Mouse (Mus musculus): ENCODE results near the gene Gm11127. TPM values are rescaled to one million over a fixed set of nuclear protein-coding genes. Genes with fewer than 3 reads are reported as not detected.
"Not testable (repeated sequence)": the region's sequence is repeated elsewhere in the genome, so short reads cannot be mapped to it uniquely, and the experiment has no call there.

Gene Gm11127
- polyA plus RNA-seq, 1 experiment from 2014 or later: not detected

DNA sequence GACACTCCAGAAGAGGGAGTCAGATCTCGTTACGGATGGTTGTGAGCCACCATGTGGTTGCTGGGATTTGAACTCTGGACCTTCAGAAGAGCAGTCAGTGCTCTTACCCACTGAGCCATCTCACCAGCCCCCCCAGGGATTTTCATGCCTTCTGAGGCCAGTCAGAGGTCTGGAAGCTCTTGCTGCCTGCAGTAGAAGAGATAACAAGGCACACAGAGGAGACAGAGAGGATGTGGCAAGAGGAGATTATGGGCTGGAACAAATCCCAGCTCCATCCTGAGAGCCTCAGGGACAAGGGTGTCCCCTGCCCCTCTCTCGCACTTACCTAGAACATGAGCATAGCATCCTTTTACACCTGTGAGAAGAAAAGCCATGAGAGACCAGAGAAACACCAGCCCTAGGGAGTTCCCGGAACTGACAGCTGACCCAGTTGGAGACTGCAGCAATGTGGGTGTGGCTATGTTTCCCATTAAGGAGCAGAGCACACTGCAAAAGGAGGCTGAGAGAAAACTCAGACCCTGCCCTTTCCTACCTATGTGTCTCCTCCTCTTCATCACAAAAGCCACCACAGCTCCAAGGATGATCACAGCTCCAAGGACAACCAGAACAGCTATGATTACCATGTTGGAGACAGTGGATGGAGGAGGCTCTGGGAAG lies 28.0 kb downstream of the Gm11127 start:
- H3K36me3 ChIP-seq; H3K27ac ChIP-seq; H3K9ac ChIP-seq; H3K4me3 ChIP-seq; H3K27me3 ChIP-seq; ATAC-seq (ENCODE audit: insufficient number of reproducible peaks, low FRiP score, low TSS enrichment, low read depth); H3K4me2 ChIP-seq; H3K9me3 ChIP-seq: not testable (repeated sequence)
- 73% methylated on average over 4 of the region's 4 CpGs for WGBS
- peaks cover 10% of the 10 kb centered on the region; the same call in 1 of the 2 replicates for H3K4me1 ChIP-seq

DNA sequence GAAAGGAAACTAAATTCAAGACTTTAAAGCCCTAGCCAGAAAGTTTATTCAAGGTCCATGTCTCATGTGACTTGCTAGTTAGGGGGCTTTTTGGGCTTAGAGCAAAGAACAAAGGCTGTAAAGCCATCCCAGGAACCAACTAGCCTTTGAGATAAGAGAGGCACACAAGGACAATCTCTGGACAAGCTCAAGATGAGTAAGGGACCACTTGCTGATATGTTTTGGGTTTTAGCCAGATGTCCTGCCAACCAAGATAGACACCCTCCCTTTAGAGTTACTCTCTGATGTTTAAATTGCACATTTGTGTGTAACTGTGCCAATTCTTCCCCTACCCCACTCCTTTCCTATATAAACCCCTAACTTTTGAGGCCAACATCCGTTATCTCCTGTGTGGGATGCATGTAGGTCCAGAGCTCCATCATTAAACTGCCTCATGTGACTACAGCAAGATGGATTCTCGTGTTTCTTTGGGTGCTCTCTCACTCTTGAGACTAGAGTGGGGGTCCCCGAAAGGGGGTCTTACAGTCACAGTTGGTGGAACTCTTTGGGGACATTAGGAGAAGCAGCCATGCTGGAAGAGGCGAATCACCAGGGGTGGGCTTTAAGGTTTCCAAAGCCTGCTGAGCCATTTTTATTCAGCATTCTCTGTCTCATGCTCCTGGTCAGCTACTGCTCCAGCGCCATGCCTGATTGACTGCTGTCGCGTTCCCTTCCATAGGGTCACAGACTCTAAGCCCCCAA lies 29.1 kb downstream of the Gm11127 start:
- no peak overlapping the region for H3K4me3 ChIP-seq
- no peaks in the 10 kb centered on the region for H3K36me3 ChIP-seq
- no peak overlapping the region for H3K4me2 ChIP-seq
- peaks cover 14% of the 10 kb centered on the region; the same call in 1 of the 2 replicates for H3K4me1 ChIP-seq
- no peaks in the 10 kb centered on the region for H3K27me3 ChIP-seq
- no peak for ATAC-seq (ENCODE audit: insufficient number of reproducible peaks, low FRiP score, low TSS enrichment, low read depth)
- H3K27ac ChIP-seq: no peak overlapping the region
- H3K9ac ChIP-seq: no peak overlapping the region
- H3K9me3 ChIP-seq: no peaks in the 10 kb centered on the region
- WGBS: 86% methylated on average over 7 of the region's 7 CpGs

DNA sequence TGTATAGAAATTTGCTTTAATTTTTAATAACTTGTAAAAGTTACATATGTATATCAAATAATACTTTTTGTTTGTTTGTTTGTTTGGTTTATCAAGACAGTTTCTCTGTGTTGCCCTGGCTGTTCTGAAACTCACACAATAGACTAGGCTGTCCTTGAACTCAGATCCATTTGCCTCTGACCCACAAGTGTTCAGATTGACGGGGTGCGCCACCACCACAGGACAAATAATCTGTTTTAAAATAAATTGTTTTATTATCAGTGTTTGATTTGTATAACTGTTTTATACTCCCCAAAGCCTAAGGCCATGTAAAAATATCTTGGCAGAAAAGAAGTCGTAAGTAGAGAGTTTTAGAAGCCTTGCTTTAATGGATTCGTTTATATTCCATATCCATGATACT lies 30.5 kb downstream of the Gm11127 start:
- H3K27me3 ChIP-seq: no peaks in the 10 kb centered on the region
- H3K9me3 ChIP-seq: no peaks in the 10 kb centered on the region
- no peak overlapping the region for H3K4me2 ChIP-seq
- peaks cover 20% of the 10 kb centered on the region for H3K4me1 ChIP-seq
- WGBS: 86% methylated on average over 4 of the region's 4 CpGs
- no peak overlapping the region for H3K4me3 ChIP-seq
- no peak overlapping the region for H3K9ac ChIP-seq
- no peak overlapping the region for H3K27ac ChIP-seq
- no peaks in the 10 kb centered on the region for H3K36me3 ChIP-seq
- ATAC-seq (ENCODE audit: insufficient number of reproducible peaks, low FRiP score, low TSS enrichment, low read depth): no peak

DNA sequence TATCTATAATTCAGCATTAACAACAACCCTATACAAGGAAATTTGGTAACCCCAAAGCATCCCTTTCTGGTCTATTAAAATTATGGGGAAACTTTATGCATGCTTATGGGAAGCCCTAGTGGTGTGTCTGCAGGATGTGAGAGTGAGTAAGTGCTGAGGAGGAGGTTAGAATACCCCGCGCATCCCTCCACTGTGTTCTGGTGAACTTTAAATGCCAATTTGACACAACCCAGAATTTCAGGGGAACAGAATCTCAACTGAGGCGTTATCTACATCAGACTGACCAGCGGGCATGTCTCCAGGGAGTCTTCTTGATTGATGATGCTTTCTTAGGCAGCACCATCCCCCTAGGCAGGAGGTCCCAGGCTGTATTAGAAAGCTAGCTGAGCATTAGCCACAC lies 32.3 kb downstream of the Gm11127 start:
- H3K27ac ChIP-seq: no peak overlapping the region
- H3K4me3 ChIP-seq: no peak overlapping the region
- H3K9ac ChIP-seq: no peak overlapping the region
- WGBS: 85% methylated on average over 4 of the region's 4 CpGs
- no peaks in the 10 kb centered on the region for H3K9me3 ChIP-seq
- no peaks in the 10 kb centered on the region for H3K27me3 ChIP-seq
- no peak for ATAC-seq (ENCODE audit: insufficient number of reproducible peaks, low FRiP score, low TSS enrichment, low read depth)
- peaks cover 10% of the 10 kb centered on the region for H3K4me1 ChIP-seq
- no peaks in the 10 kb centered on the region for H3K36me3 ChIP-seq
- H3K4me2 ChIP-seq: no peak overlapping the region

DNA sequence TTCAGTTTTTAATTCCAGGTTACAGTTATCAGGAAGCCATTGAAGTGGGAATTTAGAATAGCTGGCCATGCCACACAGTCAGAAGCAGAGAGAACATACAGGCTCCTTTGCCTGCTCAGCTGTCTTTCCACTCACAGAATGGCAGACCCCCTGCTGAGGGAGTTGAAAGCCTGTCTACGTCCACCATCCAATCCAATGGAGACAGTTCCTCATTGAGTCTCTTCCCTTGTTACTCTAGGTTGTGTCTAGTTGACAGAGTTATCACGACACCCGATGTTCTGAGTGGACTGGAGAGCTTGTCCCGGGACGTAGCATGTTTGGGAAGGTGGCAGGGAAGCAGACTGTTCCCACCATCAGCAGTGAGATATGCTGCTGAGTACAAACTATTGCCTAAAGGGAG lies 33.0 kb downstream of the Gm11127 start:
- H3K9ac ChIP-seq: no peak overlapping the region
- 73% methylated on average over 5 of the region's 5 CpGs for WGBS
- peaks cover 10% of the 10 kb centered on the region for H3K4me1 ChIP-seq
- H3K27me3 ChIP-seq: no peaks in the 10 kb centered on the region
- no peaks in the 10 kb centered on the region for H3K36me3 ChIP-seq
- H3K4me2 ChIP-seq: no peak overlapping the region
- H3K9me3 ChIP-seq: no peaks in the 10 kb centered on the region
- no peak overlapping the region for H3K4me3 ChIP-seq
- no peak for ATAC-seq (ENCODE audit: insufficient number of reproducible peaks, low FRiP score, low TSS enrichment, low read depth)
- H3K27ac ChIP-seq: no peak overlapping the region

DNA sequence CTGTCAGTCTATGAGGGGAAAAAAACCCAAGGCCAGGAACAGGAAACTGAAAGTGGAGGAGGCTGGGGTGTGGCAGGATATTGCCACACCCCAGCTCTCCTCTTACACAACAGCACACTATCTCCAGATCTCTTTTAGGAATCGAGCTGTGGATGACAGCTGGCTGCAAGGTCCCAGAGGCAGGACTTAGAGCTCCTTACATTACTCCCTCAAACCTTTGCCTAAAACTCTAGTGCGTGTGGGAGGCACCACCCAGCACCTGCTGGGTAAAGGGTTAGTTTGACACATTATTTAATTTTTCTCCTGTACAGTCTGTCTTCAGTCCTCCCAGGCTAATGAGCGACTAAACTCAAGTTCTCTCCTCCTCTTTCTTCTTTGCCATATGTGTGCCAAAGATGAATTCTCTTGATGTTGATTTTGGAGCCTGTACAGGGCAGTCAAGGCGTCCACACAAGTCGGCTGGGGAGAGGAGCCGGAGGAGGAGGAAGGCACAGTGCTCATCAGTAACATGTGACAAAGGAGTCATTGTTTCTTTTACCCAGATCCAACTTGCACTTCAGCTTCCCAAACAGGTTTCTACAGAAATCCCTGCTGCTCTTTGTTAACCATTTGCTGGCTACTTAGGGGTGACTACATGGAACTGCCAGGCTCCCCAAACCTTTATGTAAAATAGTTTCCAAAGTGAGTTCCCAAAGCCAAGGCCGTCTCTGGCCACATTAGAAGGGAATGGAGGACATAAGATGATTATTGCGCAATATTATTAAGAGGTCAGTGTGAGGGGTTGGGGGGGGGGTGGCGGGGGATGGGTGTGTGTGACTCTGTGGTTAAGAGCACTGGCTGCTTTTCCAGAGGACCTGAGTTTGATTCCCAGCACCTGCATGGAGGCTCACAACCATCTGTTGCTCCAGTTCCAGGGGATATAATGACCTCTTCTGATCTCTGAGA lies 34.2 kb downstream of the Gm11127 start:
- Histone ChIP-seq H3K4me1 (peaks cover 10% of the 10 kb centered on the region), H3K27ac (peak overlapping the region; percentile 76), H3K9ac (no peak overlapping the region), H3K4me2 (no peak overlapping the region), H3K27me3 (no peaks in the 10 kb centered on the region), H3K36me3 (no peaks in the 10 kb centered on the region), H3K4me3 (no peak overlapping the region), H3K9me3 (no peaks in the 10 kb centered on the region)
- WGBS: 58% methylated on average over 9 of the region's 9 CpGs
- no peak for ATAC-seq (ENCODE audit: insufficient number of reproducible peaks, low FRiP score, low TSS enrichment, low read depth)

DNA sequence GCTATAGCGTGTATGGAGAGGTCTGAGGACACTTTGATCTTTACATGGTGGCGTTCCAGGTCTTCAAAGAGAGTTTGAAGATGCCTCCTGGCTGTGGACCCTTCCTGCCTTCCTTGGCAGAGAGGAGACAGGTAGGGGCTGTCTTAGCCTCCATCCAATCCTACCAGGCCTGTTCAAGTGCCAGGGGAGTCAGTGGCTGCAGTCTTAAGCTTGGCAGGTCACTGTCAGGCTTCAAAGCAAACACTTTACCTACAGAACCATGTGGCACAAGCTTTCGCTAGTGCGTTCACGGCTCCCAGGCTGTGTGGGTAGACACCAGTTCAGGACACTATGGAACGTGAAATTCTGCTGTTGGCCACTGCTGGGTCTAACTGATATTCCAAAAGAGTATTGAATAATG lies 35.2 kb downstream of the Gm11127 start:
- Histone ChIP-seq H3K4me3 (no peak overlapping the region), H3K4me1 (peaks cover 10% of the 10 kb centered on the region), H3K36me3 (no peaks in the 10 kb centered on the region), H3K4me2 (no peak overlapping the region), H3K9me3 (no peaks in the 10 kb centered on the region), H3K27me3 (no peaks in the 10 kb centered on the region), H3K9ac (no peak overlapping the region), H3K27ac (no peak overlapping the region)
- 87% methylated on average over 6 of the region's 6 CpGs for WGBS
- ATAC-seq (ENCODE audit: insufficient number of reproducible peaks, low FRiP score, low TSS enrichment, low read depth): no peak

DNA sequence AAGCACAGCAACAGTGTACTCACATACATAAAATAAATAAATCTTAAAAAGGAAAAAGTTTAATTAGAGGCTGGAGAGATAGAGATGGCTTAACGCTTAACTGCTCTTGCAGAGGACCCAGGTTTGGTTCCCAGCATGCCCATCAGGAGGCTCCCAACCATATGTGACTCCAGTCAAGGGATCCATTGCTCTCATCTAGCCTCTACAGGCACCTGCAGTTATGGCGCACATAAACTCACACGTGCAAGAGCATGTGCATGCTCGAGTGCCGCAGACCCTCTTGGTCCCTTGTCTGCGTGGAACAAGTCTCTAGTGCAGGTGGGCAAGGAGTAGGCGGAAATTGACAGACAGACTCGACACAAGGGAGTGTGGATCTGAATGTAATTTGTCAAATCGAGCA lies 36.1 kb downstream of the Gm11127 start:
- Histone ChIP-seq H3K9ac (no peak overlapping the region), H3K9me3 (no peaks in the 10 kb centered on the region), H3K4me3 (no peak overlapping the region), H3K27ac (no peak overlapping the region), H3K4me2 (no peak overlapping the region), H3K4me1 (peaks cover 10% of the 10 kb centered on the region), H3K36me3 (no peaks in the 10 kb centered on the region), H3K27me3 (no peaks in the 10 kb centered on the region)
- WGBS: 91% methylated on average over 9 of the region's 9 CpGs
- no peak for ATAC-seq (ENCODE audit: insufficient number of reproducible peaks, low FRiP score, low TSS enrichment, low read depth)

DNA sequence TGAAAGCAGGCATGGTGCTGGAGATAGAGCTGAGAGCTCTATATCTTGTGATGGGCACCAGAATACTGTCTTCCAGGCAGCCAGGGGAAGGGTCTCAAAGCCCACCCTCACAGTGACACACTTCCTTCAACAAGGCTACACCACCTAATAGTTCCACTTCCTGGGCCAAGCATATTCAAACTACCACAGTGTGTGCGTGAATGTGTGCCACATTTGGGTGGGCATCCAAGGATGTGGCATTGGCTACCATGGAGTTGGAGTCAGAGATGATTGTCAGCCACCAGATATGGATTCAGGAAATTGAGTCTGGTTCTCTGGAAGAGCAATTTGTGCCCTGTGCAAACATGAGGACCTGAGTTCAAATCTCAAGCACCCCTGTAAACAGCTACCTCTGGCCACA lies 36.9 kb downstream of the Gm11127 start:
- H3K36me3 ChIP-seq: no peaks in the 10 kb centered on the region
- no peak for ATAC-seq (ENCODE audit: insufficient number of reproducible peaks, low FRiP score, low TSS enrichment, low read depth)
- H3K4me3 ChIP-seq: no peak overlapping the region
- no peaks in the 10 kb centered on the region for H3K9me3 ChIP-seq
- peaks cover 10% of the 10 kb centered on the region for H3K4me1 ChIP-seq
- no peak overlapping the region for H3K9ac ChIP-seq
- 80% methylated on average over 1 of the region's 1 CpGs for WGBS
- H3K27ac ChIP-seq: no peak overlapping the region
- no peak overlapping the region for H3K4me2 ChIP-seq
- H3K27me3 ChIP-seq: no peaks in the 10 kb centered on the region

DNA sequence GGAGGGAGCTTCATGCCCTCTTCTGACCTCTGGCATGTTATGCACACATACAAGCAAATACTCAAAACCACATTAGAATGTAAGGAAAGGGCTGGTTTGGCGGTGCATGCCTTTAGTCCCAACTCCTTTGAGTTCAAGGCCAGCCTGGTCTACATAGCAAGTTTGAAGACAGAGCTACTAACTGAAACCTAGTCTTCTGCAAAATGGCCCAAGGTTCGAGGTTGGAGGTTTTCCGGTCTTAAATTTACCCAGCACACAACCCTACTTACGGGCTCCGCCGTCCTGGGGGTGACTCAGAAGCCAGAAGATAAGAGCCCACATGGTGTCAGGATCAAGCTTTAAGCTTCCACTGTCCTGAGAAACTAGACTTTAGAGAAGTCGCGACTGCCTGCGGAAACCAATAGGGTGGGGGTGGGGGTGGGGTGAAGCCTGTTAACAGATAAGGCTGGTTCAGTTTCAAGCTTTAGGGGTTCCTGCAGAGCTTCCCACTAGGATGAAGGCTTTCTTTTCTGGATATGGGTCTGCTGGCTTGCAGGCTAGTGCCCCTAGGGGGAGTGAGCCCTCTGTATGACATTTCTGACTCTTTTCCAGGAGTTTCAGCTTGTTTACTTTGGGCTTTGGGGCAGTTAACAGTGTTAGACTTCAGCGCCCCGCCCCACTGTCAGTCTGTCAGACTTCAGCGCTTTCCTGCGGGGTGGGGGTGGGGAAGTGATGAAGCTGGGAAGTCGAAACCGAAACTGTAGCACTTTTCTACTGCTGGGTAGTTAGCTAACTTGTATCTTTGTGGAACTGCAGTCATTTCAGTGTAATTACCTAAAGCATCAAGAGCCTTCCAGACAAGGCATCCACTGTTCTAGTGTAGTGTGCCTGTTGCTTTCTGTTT lies 37.7 kb downstream of the Gm11127 start, which contains the start of gene H2-T24:
H2-T24 (minus strand) TSS at position 370 of the 883 bp plus-strand sequence.
- WGBS: 37% methylated on average over 15 of the region's 15 CpGs
- H3K27me3 ChIP-seq: no peaks in the 10 kb centered on the region
- H3K9me3 ChIP-seq: no peaks in the 10 kb centered on the region
- no peak within 1 kb of the TSS for H3K9ac ChIP-seq
- H3K4me2 ChIP-seq: 0 out of 2 replicates have a peak within 1 kb of the TSS, but pooled peaks have one; percentile 19
- H3K36me3 ChIP-seq: peaks cover 3% of the 10 kb centered on the region
- peaks cover 10% of the 10 kb centered on the region for H3K4me1 ChIP-seq
- peak within 1 kb of the TSS; percentile 33; the same call in 1 of the 2 replicates for H3K27ac ChIP-seq
- ATAC-seq (ENCODE audit: insufficient number of reproducible peaks, low FRiP score, low TSS enrichment, low read depth): no peak
- peak within 1 kb of the TSS; percentile 10; the same call in 1 of the 2 replicates for H3K4me3 ChIP-seq

DNA sequence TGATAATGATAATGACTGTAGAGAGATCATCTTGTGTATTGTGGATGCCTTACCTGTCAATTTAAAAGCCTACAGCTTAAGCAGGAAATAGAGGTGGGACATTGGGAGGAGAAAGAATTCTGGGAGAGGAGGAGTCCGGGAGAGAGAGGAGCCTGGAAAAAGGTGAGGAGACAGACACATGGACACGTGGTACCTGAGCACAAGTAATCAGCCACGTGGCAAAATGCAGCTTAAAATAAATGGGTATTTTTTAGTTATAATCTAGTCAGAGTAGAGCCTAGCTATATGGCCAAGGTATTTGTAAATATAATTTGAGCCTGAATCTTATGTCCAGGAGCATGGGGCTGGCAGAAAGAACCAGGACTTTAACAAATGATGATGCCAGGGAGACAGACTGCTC lies 38.7 kb downstream of the Gm11127 start:
- Histone ChIP-seq H3K27ac (no peak overlapping the region), H3K9me3 (no peaks in the 10 kb centered on the region), H3K36me3 (peaks cover 12% of the 10 kb centered on the region), H3K9ac (no peak overlapping the region), H3K27me3 (no peaks in the 10 kb centered on the region), H3K4me3 (no peak overlapping the region), H3K4me2 (no peak overlapping the region), H3K4me1 (peaks cover 10% of the 10 kb centered on the region)
- 67% methylated on average over 3 of the region's 3 CpGs for WGBS
- no peak for ATAC-seq (ENCODE audit: insufficient number of reproducible peaks, low FRiP score, low TSS enrichment, low read depth)
